Mouse (Mus musculus): ENCODE results near the gene Gm45234. TPM values are rescaled to one million over a fixed set of nuclear protein-coding genes. Genes with fewer than 3 reads are reported as not detected.

Gene Gm45234
- polyA plus RNA-seq, 1 experiment from 2014 or later = not detected

GRCm38 (mm10) chr6:124744755-124745321 is 11.0 kb downstream of the Gm45234 start:
- peak overlapping the region; percentile 46 for H3K4me3 ChIP-seq
- WGBS = 71% methylated on average over 26 of the region's 26 CpGs
- no peaks in the 10 kb centered on the region for H3K9me3 ChIP-seq
- no peaks in the 10 kb centered on the region for H3K27me3 ChIP-seq
- peak overlapping the region; percentile 92 for H3K27ac ChIP-seq
- peak overlapping the region; percentile 67 for H3K9ac ChIP-seq
- no peak for ATAC-seq (ENCODE audit: low FRiP score)
- H3K4me1 ChIP-seq (replicated peaks) = peaks cover 36% of the 10 kb centered on the region
- H3K4me2 ChIP-seq = peak overlapping the region; percentile 91
- peaks cover 66% of the 10 kb centered on the region for H3K36me3 ChIP-seq

- 94% methylated on average over 8 of the region's 8 CpGs for WGBS
- ATAC-seq (ENCODE audit: low FRiP score) = no peak
- H3K27me3 ChIP-seq = no peaks in the 10 kb centered on the region
- H3K4me1 ChIP-seq (replicated peaks) = peaks cover 48% of the 10 kb centered on the region
- H3K4me3 ChIP-seq = no peak overlapping the region
- no peak overlapping the region for H3K9ac ChIP-seq
- H3K9me3 ChIP-seq = no peaks in the 10 kb centered on the region
- H3K36me3 ChIP-seq = peaks cover 54% of the 10 kb centered on the region
- no peak overlapping the region for H3K4me2 ChIP-seq
- H3K27ac ChIP-seq = no peak overlapping the region
Measured at GRCm38 (mm10) chr6:124743647-124744046, 12.2 kb downstream of the Gm45234 start.

GRCm38 (mm10) chr6:124742839-124743514 is 12.8 kb downstream of the Gm45234 start:
- Histone ChIP-seq H3K4me1 (replicated peaks) (peaks cover 54% of the 10 kb centered on the region), H3K27ac (no peak overlapping the region), H3K4me2 (no peak overlapping the region), H3K36me3 (peaks cover 47% of the 10 kb centered on the region), H3K27me3 (no peaks in the 10 kb centered on the region), H3K4me3 (no peak overlapping the region), H3K9ac (no peak overlapping the region), H3K9me3 (no peaks in the 10 kb centered on the region)
- no peak for ATAC-seq (ENCODE audit: low FRiP score)
- WGBS = 90% methylated on average over 15 of the region's 15 CpGs

- peaks cover 49% of the 10 kb centered on the region for H3K4me1 ChIP-seq (replicated peaks)
Measured at GRCm38 (mm10) chr6:124741842-124742241, 14.0 kb downstream of the Gm45234 start.

GRCm38 (mm10) chr6:124740888-124741761 is 14.7 kb downstream of the Gm45234 start, which contains the start of gene Grcc10:
Grcc10 (minus strand) TSS chr6:124741374.
- ATAC-seq (ENCODE audit: low FRiP score) = peak; percentile 79

More at GRCm38 (mm10) chr6:124741842-124742241, 14.0 kb downstream of the Gm45234 start:
- Histone ChIP-seq H3K27me3 (no peaks in the 10 kb centered on the region), H3K36me3 (peaks cover 36% of the 10 kb centered on the region), H3K4me2 (peak overlapping the region; percentile 73), H3K4me3 (peak overlapping the region; percentile 70; the same call in 1 of the 2 replicates), H3K9ac (peak overlapping the region; percentile 96), H3K9me3 (no peaks in the 10 kb centered on the region), H3K27ac (peak overlapping the region; percentile 100)
- WGBS = 72% methylated on average over 3 of the region's 3 CpGs
- ATAC-seq (ENCODE audit: low FRiP score) = no peak

GRCm38 (mm10) chr6:124740211-124740887 is 15.5 kb downstream of the Gm45234 start:
- Histone ChIP-seq H3K36me3 (peaks cover 30% of the 10 kb centered on the region), H3K9ac (peak overlapping the region; percentile 96), H3K27me3 (no peaks in the 10 kb centered on the region), H3K4me1 (replicated peaks) (peaks cover 38% of the 10 kb centered on the region), H3K4me2 (peak overlapping the region; percentile 73), H3K9me3 (no peaks in the 10 kb centered on the region), H3K4me3 (peak overlapping the region; percentile 70), H3K27ac (peak overlapping the region; percentile 100)
- under 1% methylated on average over 25 of the region's 29 CpGs for WGBS
- ATAC-seq (ENCODE audit: low FRiP score) = peak; percentile 33

More at GRCm38 (mm10) chr6:124740888-124741761, 14.7 kb downstream of the Gm45234 start, which contains the start of gene Grcc10:
- H3K4me2 ChIP-seq = peak within 1 kb of the TSS; percentile 73
- H3K4me1 ChIP-seq (replicated peaks) = peaks cover 42% of the 10 kb centered on the region
- peak within 1 kb of the TSS; percentile 100 for H3K27ac ChIP-seq
- under 1% methylated on average over 41 of the region's 41 CpGs for WGBS
- peak within 1 kb of the TSS; percentile 96 for H3K9ac ChIP-seq
- H3K9me3 ChIP-seq = no peaks in the 10 kb centered on the region
- peak within 1 kb of the TSS; percentile 70 for H3K4me3 ChIP-seq
- H3K36me3 ChIP-seq = peaks cover 30% of the 10 kb centered on the region
- H3K27me3 ChIP-seq = no peaks in the 10 kb centered on the region

GRCm38 (mm10) chr6:124739231-124739796 is 16.5 kb downstream of the Gm45234 start:
- ATAC-seq (ENCODE audit: low FRiP score) = no peak
- peaks cover 30% of the 10 kb centered on the region for H3K4me1 ChIP-seq (replicated peaks)
- peak overlapping the region; percentile 70 for H3K4me3 ChIP-seq
- no peaks in the 10 kb centered on the region for H3K9me3 ChIP-seq
- H3K36me3 ChIP-seq = peaks cover 22% of the 10 kb centered on the region
- 87% methylated on average over 10 of the region's 10 CpGs for WGBS
- peak overlapping the region; percentile 73 for H3K4me2 ChIP-seq
- H3K27ac ChIP-seq = peak overlapping the region; percentile 100; the same call in 1 of the 2 replicates
- H3K9ac ChIP-seq = peak overlapping the region; percentile 58; the same call in 1 of the 2 replicates
- no peaks in the 10 kb centered on the region for H3K27me3 ChIP-seq

- Histone ChIP-seq H3K4me1 (replicated peaks) (peaks cover 30% of the 10 kb centered on the region), H3K36me3 (peaks cover 14% of the 10 kb centered on the region), H3K4me3 (peak within 1 kb of the TSS; percentile 70), H3K9me3 (no peaks in the 10 kb centered on the region), H3K27me3 (no peaks in the 10 kb centered on the region), H3K27ac (peak within 1 kb of the TSS; percentile 100; the same call in 1 of the 2 replicates), H3K9ac (peak within 1 kb of the TSS; percentile 58), H3K4me2 (peak within 1 kb of the TSS; percentile 73)
- 30% methylated on average over 15 of the region's 15 CpGs for WGBS
- ATAC-seq (ENCODE audit: low FRiP score) = no peak
Measured at GRCm38 (mm10) chr6:124738511-124739023, 17.3 kb downstream of the Gm45234 start, which contains the start of gene Ptpn6. Ptpn6 (minus strand) TSS chr6:124738714.

- H3K4me3 ChIP-seq = no peak overlapping the region
- ATAC-seq (ENCODE audit: low FRiP score) = no peak
- no peak overlapping the region for H3K9ac ChIP-seq
Measured at GRCm38 (mm10) chr6:124737040-124737439, 18.8 kb downstream of the Gm45234 start.

GRCm38 (mm10) chr6:124734417-124734816 is 21.4 kb downstream of the Gm45234 start:
- Histone ChIP-seq H3K9ac (no peak overlapping the region), H3K27ac (no peak overlapping the region), H3K9me3 (no peaks in the 10 kb centered on the region), H3K27me3 (no peaks in the 10 kb centered on the region), H3K36me3 (no peaks in the 10 kb centered on the region), H3K4me2 (no peak overlapping the region), H3K4me1 (replicated peaks) (peaks cover 14% of the 10 kb centered on the region), H3K4me3 (no peak overlapping the region)
- 90% methylated on average over 3 of the region's 3 CpGs for WGBS
- ATAC-seq (ENCODE audit: low FRiP score) = no peak

More at GRCm38 (mm10) chr6:124737040-124737439, 18.8 kb downstream of the Gm45234 start:
- no peaks in the 10 kb centered on the region for H3K9me3 ChIP-seq
- 93% methylated on average over 11 of the region's 11 CpGs for WGBS
- H3K27ac ChIP-seq = no peak overlapping the region
- no peak overlapping the region for H3K4me2 ChIP-seq
- no peaks in the 10 kb centered on the region for H3K27me3 ChIP-seq
- peaks cover 28% of the 10 kb centered on the region for H3K4me1 ChIP-seq (replicated peaks)
- no peaks in the 10 kb centered on the region for H3K36me3 ChIP-seq
